Mouse (Mus musculus): ENCODE measurements around the gene Creg2. TPM values are rescaled to one million over a fixed set of nuclear protein-coding genes. Genes with fewer than 3 reads are reported as not detected.

Creg2 gene
- polyA plus RNA-seq, 1 experiment = not detected

Other genes starting within 250 kb of the Creg2 start
- 6.7 and 8.5 TPM in 2 replicates for gene Tbc1d8, start 172.7 kb downstream of the Creg2 start, polyA plus RNA-seq (2012; ENCODE audit: insufficient read depth, insufficient read length, missing spikeins)
- gene Cnot11, start 116.5 kb downstream of the Creg2 start, polyA plus RNA-seq (2012; ENCODE audit: insufficient read depth, insufficient read length, missing spikeins) = 9.6 and 10.3 TPM in 2 replicates
- 13.2 and 17.6 TPM in 2 replicates for gene Rnf149, start 74.1 kb downstream of the Creg2 start, polyA plus RNA-seq (2012; ENCODE audit: insufficient read depth, insufficient read length, missing spikeins)
- gene Rfx8, start 69.5 kb upstream of the Creg2 start, polyA plus RNA-seq (2012; ENCODE audit: insufficient read depth, insufficient read length, missing spikeins) = not detected in 2 replicates
- gene Gm3646, start 153.9 kb upstream of the Creg2 start, polyA plus RNA-seq (2012; ENCODE audit: insufficient read depth, insufficient read length, missing spikeins) = not detected in 2 replicates
- 51.3 and 54.7 TPM in 2 replicates for gene Map4k4, start 249.4 kb upstream of the Creg2 start, polyA plus RNA-seq (2012; ENCODE audit: insufficient read depth, insufficient read length, missing spikeins)